Mouse (Mus musculus): ENCODE measurements at regions not wholly inside any gene's neighbourhood (a gene's known extent, or its start where the extent isn't known, plus 50 kb on each side); places are given as distances from the start of the nearest gene placed in this dataset.

DNA sequence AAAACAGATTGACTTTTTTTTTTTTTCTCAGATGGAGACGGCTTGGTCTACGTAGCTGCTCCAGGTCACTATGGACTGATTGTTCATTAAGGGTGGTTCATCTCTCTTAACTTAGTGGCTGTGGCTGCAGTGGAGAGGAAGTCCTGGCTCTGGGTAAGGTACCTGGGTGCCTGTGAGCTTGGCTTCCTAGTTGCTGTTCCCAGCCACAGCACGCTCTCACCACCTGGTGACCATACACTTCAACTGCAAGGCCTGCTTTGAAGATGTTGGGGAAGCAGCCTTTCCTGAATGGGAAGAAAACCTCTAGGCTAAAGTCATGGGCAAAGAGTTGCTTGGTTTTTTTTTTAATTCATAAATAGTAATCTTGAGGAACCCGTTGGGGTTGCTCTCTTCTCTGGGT is 301.6 kb downstream of the Zfp706 start:
- TF ChIP-seq CTCF (IDR thresholded peaks at IDR 0.05; ENCODE audit: insufficient read depth, low read depth, low read length) (peak; percentile 37), POLR2A (IDR thresholded peaks at IDR 0.05; ENCODE audit: insufficient read depth, low read depth, low read length) (no peak)
